Mouse (Mus musculus) forebrain, embryonic 15.5 days (tissue): Measurements from ENCODE around the gene Slc6a1. TPM values are rescaled to one million over a fixed set of nuclear protein-coding genes. Genes with fewer than 3 reads are reported as not detected.

Experiments
- ATAC-seq: fragments of 200-750 bp; cut with Nextera tagmentation; replicated peaks from 2 replicates; pipeline ENCODE4 v1.8.0; 2017; ENCODE audit warnings: mild to moderate bottlenecking, moderate TSS enrichment, moderate library complexity
- H3K27ac ChIP-seq: fragments of 300-500 bp; sonication (generic); replicated peaks from 2 replicates; pipeline ENCODE4 v1.5.1; 2015; ENCODE audit warnings: mild to moderate bottlenecking, inconsistent platforms
- H3K27me3 ChIP-seq: fragments of 300-500 bp; sonication (generic); 2 replicates; pipeline ENCODE4 v1.6.1; 2015; ENCODE audit warnings: inconsistent platforms
- H3K36me3 ChIP-seq: fragments of 300-500 bp; sonication (generic); 2 replicates; pipeline ENCODE4 v1.6.1; 2015; ENCODE audit warnings: mild to moderate bottlenecking, inconsistent platforms
- H3K4me1 ChIP-seq: fragments of 300-500 bp; sonication (generic); 2 replicates; pipeline ENCODE4 v1.6.1; 2015; ENCODE audit warnings: inconsistent platforms
- H3K4me2 ChIP-seq: fragments of 300-500 bp; sonication (generic); replicated peaks from 2 replicates; pipeline ENCODE4 v1.6.1; 2015; ENCODE audit warnings: mild to moderate bottlenecking, inconsistent platforms
- H3K4me3 ChIP-seq: fragments of 300-500 bp; sonication (generic); 2 replicates; pipeline ENCODE4 v1.5.1; 2015; ENCODE audit warnings: mild to moderate bottlenecking, inconsistent platforms
- H3K9ac ChIP-seq: fragments of 300-500 bp; sonication (generic); replicated peaks from 2 replicates; pipeline ENCODE4 v1.6.1; 2015; ENCODE audit warnings: mild to moderate bottlenecking, inconsistent platforms
- H3K9me3 ChIP-seq: fragments of 300-500 bp; sonication (generic); 2 replicates; pipeline ENCODE4 v1.6.1; 2016; ENCODE audit warnings: inconsistent platforms
- WGBS: fragments of 180-500 bp; shearing (Covaris S2); methylation state at CpG from one replicate; pipeline ENCODE4 v1.1.7; 2015; ENCODE audit warnings: mixed read lengths; 5-methylcytosine and 5-hydroxymethylcytosine counted together
- polyA plus RNA-seq: library from polyadenylated mRNA; unstranded; fragments of >200 nt; fragmentation: Nextera tagmentation; extraction: Ambion mirVana; gene quantifications from 2 replicates; pipeline ENCODE4 v1.2.1, GENCODE M21; 2015

The Slc6a1 gene
- polyA plus RNA-seq = 98.4 and 99.8 TPM in 2 replicates

DNA sequence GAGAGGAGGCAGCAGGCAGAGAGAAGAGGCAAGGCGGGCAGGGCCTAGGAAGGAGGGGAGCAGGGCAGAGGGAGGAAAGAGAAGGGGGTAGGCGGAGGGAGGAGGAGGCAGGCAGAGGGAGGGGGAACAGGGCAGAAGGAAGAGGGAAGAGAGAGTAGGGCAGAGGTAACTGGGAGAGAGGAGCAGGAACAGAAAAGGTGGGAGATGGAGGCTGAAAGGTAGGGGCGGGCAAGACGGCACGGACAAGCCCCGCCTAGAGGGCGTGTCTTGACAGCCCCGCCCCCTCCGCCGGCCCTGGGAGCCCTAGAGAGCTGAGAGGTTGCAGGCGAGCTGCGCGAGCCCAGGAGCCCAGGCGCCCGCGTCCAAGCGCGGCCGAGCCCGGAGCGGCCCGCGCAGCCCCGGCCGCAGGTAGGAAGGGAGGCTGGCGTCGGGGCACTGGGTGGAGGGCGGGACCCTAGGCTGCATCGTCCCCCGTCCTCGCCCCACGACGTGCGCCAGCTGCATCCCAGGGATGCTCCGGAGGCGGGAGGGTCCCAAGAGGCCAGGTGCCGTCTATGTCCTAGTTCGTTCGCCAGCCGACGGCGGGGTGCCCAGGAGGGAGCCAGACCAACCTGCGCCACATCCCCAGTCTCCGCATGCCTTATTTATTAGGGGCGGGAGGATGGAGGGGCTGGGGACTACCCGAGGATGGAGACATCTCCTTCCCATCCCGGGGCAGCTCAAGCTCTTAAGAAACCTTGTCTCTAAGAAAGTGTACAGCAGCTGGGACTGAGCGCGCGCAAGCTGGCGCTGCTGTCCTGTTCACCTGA is at the start of gene Slc6a1:
Slc6a1 (plus strand) TSS at position 167 of the 809 bp plus-strand sequence.
- peak within 1 kb of the TSS; percentile 70 for H3K9ac ChIP-seq
- H3K27ac ChIP-seq = peak within 1 kb of the TSS; percentile 83
- no peaks in the 10 kb centered on the region for H3K9me3 ChIP-seq
- ATAC-seq = peak; percentile 91
- peak within 1 kb of the TSS; percentile 59 for H3K4me3 ChIP-seq
- under 1% methylated on average over 50 of the region's 51 CpGs for WGBS
- H3K36me3 ChIP-seq = no peaks in the 10 kb centered on the region
- peak within 1 kb of the TSS; percentile 53 for H3K4me2 ChIP-seq
- no peaks in the 10 kb centered on the region for H3K27me3 ChIP-seq
- H3K4me1 ChIP-seq = peaks cover 41% of the 10 kb centered on the region

DNA sequence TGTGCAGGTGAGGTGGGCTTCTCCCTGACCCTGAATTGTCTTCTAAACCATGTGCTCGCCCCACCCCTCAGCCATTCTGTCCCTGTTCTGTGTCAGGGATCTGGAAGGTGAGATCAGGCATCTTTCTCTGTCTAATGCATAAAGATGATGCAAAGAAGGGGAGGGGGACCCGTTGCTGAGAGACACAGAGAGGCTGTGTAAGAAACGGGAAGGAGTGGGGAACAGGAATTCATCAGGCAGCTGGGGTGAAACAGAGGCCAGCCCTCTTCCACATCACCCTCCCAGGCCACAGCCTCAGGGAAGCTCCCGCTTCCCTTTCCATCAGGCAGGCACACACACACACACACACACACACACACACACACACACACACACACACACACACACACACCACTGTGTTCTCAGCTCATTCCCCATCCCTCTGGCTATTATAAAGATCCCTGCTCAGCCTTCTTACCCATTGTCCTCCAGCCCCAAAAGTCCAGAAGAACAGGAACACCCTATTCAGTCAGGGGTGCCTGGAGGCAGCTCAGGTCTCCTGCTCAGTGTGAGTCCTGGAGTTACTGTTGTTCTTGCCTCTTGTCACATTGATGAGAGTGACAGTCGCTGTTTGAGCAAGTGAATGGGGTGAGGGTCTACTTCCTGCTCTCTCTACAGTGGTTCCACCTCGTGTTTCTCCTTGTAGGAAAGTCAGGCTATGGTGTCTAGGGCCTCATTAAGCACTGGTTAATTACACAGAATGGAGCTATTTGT is 43.4 kb upstream of the Slc6a1 start:
- 17% methylated on average over 5 of the region's 6 CpGs for WGBS
- no peak overlapping the region for H3K4me3 ChIP-seq
- no peak overlapping the region for H3K9ac ChIP-seq
- peak; percentile 79 for ATAC-seq
- peak overlapping the region; percentile 73 for H3K27ac ChIP-seq
- no peaks in the 10 kb centered on the region for H3K27me3 ChIP-seq
- H3K36me3 ChIP-seq = no peaks in the 10 kb centered on the region
- H3K9me3 ChIP-seq = no peaks in the 10 kb centered on the region
- no peak overlapping the region for H3K4me2 ChIP-seq
- peaks cover 25% of the 10 kb centered on the region for H3K4me1 ChIP-seq

DNA sequence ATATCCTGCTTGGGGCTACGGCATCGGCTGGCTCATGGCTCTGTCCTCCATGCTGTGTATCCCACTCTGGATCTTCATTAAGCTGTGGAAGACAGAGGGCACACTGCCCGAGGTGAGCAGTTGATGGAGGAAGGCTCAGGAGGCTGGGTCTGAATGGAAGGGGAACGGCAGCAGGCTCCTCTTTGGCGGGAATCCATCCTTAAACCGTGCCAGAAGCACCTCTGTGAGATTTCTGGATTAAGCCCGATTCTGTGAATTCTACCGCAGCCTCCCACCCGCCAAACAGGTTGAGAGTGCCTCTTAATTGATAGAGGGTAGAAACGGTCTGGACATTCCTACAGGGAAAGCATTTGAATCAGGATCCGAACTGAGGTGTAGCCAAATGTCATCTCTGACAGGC is 36.8 kb upstream of the Slc6a1 start:
- H3K4me2 ChIP-seq = no peak overlapping the region
- no peak overlapping the region for H3K9ac ChIP-seq
- no peaks in the 10 kb centered on the region for H3K27me3 ChIP-seq
- peaks cover 7% of the 10 kb centered on the region; the same call in 1 of the 2 replicates for H3K4me1 ChIP-seq
- no peak overlapping the region for H3K4me3 ChIP-seq
- ATAC-seq = no peak
- no peaks in the 10 kb centered on the region for H3K36me3 ChIP-seq
- WGBS = 53% methylated on average over 11 of the region's 11 CpGs
- no peaks in the 10 kb centered on the region for H3K9me3 ChIP-seq
- H3K27ac ChIP-seq = no peak overlapping the region

DNA sequence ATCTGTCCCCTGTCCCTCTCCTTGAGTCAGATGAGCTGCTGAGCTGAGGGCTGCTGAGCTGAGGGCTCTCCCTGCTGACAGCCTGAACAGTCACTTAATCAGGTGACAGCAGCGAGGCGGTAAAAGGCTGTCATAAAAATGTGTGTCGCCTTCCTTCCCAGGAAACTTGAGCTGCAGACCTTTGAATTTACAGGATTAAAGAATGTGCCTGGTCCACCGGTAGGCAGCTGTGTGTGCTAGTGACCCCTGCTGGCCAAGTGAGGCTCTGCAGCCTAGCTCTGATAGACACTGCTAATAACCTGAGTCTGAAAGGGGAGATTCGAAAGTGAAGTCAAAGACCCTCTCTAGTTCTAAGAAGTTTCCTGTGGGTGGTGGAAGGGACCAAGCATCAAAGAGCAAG is 32.1 kb upstream of the Slc6a1 start:
- Histone ChIP-seq H3K27ac (peak overlapping the region; percentile 55; the same call in 1 of the 2 replicates), H3K9ac (no peak overlapping the region), H3K4me2 (no peak overlapping the region), H3K4me1 (peaks cover 7% of the 10 kb centered on the region; the same call in 1 of the 2 replicates), H3K36me3 (no peaks in the 10 kb centered on the region), H3K9me3 (no peaks in the 10 kb centered on the region), H3K27me3 (no peaks in the 10 kb centered on the region), H3K4me3 (no peak overlapping the region)
- ATAC-seq = peak; percentile 47
- under 1% methylated on average over 5 of the region's 5 CpGs for WGBS

DNA sequence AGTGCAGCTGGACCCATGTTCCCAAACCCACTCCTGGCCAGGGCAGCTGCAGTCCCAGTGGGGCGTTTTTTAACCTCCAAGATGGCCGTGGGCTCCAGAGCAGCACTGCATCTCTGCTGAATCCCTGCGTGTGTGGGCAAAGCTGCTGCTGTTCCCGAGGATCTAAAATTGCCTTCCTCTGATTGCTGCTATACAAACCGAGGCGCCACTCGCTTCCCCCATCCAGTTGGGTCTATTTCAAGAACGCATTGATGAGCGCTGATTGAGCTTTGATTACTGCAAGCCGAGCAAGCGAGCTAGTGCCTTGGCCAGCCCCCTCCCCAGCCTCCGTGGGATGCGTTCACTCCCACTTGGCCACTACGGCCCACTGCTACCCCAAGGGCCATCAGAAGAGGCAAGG is 27.5 kb upstream of the Slc6a1 start:
- peak overlapping the region; percentile 74 for H3K27ac ChIP-seq

DNA sequence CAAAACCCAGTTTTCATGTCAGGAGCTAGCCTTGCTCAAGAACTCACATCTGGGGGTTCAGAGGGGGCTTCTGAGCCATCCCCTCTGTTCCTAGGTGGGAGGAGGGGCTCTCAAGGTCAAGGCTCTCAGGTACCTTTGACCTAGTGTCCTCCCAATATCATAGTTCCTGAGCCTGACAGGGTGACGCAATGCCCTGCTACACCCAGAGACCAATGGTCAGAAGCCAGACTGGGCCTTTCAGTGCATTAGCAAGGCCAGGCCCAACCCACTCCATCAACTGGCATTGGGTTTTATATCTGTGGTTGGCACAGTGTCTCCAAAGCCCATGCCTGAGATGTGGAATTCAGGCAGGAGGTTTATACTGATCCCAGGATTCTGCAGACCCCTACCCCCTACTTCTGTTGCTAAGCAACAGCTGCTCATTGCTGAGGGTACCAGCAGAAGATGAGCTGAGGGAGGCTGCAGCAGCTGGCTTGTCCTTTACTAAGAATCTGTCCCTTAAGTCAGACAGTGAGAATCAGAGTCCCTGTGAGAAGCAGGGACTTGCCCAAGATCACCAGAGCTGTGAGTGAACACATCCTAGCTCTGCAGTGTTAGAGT is 24.6 kb upstream of the Slc6a1 start:
- H3K4me1 ChIP-seq = peaks cover 35% of the 10 kb centered on the region
- ATAC-seq = peak; percentile 55
- H3K9me3 ChIP-seq = no peaks in the 10 kb centered on the region
- no peak overlapping the region for H3K4me3 ChIP-seq
- H3K4me2 ChIP-seq = no peak overlapping the region
- no peaks in the 10 kb centered on the region for H3K36me3 ChIP-seq
- 83% methylated on average over 1 of the region's 1 CpGs for WGBS
- H3K27ac ChIP-seq = peak overlapping the region; percentile 70
- H3K27me3 ChIP-seq = no peaks in the 10 kb centered on the region
- H3K9ac ChIP-seq = no peak overlapping the region; the same call in 1 of the 2 replicates

More for the DNA sequence above, 27.5 kb upstream of the Slc6a1 start:
- WGBS = 62% methylated on average over 14 of the region's 14 CpGs
- no peaks in the 10 kb centered on the region for H3K9me3 ChIP-seq
- no peak overlapping the region for H3K4me3 ChIP-seq
- no peak overlapping the region for H3K9ac ChIP-seq
- no peak overlapping the region for H3K4me2 ChIP-seq
- peaks cover 32% of the 10 kb centered on the region for H3K4me1 ChIP-seq
- no peaks in the 10 kb centered on the region for H3K27me3 ChIP-seq
- H3K36me3 ChIP-seq = no peaks in the 10 kb centered on the region
- no peak for ATAC-seq

DNA sequence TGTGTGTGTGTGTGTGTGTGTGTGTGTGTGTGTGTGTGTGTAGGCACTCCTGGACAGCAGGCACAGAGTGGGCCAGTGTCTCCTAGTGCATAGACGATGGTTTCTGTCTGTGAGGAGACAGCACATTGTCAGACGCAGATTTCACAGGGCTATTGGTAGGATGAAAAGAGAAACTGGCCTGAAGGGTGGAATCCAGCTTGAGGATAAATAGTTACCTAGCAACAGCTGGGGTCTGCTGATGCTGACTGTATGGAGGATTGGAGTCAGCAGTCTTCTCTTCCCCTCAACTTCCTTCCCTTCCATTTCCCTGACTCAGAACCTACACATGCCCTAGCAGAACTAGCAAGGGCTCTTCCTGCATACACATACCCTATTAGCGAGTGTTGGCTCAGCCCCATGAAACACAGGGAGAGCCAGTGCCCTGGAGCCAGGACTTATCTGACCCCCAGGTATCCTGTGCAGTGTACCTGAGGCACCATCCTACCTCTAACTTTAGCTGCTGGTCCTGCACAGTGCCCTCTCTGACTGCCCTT is 23.7 kb upstream of the Slc6a1 start:
- Histone ChIP-seq H3K4me1 (peaks cover 36% of the 10 kb centered on the region), H3K4me2 (no peak overlapping the region), H3K9me3 (no peaks in the 10 kb centered on the region), H3K36me3 (no peaks in the 10 kb centered on the region), H3K4me3 (no peak overlapping the region), H3K27me3 (no peaks in the 10 kb centered on the region), H3K27ac (peak overlapping the region; percentile 70), H3K9ac (no peak overlapping the region)
- ATAC-seq = no peak
- 24% methylated on average over 3 of the region's 3 CpGs for WGBS

DNA sequence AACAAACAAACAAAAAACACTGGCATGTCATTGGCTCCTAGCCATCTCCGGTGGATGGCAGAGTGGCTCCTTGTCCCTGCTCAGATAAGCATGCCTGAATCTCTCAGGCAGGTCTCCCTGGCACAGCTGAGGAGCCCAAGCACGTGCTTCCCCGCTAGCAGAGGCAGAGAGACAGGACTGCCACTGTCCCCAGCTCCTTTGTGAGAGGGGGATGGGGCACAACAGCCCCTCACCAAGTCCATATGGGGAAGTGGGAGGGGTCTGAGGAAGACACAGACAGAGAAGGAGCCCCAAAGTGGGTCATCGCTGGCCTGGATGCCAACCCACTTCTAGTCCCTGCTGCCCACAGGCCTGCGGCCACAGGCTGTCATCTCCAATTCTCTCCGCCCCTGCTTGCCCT is 20.8 kb upstream of the Slc6a1 start:
- 0 out of 2 replicates have a peak, but pooled peaks have one; percentile 17 for ATAC-seq
- 38% methylated on average over 6 of the region's 6 CpGs for WGBS
- Histone ChIP-seq H3K4me2 (no peak overlapping the region), H3K9ac (no peak overlapping the region), H3K27ac (peak overlapping the region; percentile 13; the same call in 1 of the 2 replicates), H3K9me3 (no peaks in the 10 kb centered on the region), H3K4me1 (peaks cover 48% of the 10 kb centered on the region), H3K36me3 (no peaks in the 10 kb centered on the region), H3K4me3 (no peak overlapping the region), H3K27me3 (no peaks in the 10 kb centered on the region)

DNA sequence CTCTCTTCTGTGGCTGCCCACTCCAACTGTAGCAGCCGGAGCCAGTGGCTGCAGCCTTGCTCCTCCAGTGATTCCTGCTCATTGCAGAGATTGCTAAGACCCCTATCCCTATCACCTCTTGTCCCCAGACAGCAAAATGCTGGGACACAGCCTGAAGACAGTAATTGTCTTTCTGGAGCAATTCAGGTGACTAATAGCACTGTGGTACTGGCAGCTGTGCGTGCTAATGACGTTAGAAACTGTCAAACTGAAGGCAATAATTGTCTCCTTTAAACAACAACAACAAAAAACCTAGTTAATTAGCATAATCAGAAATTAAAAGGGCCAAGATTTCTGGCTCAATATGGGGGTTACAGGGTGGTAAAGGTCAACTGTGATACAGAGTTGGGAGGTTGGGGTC is 18.4 kb upstream of the Slc6a1 start:
- H3K27me3 ChIP-seq = no peaks in the 10 kb centered on the region
- H3K9ac ChIP-seq = no peak overlapping the region
- no peaks in the 10 kb centered on the region for H3K9me3 ChIP-seq
- H3K27ac ChIP-seq = peak overlapping the region; percentile 78
- no peak overlapping the region for H3K4me2 ChIP-seq
- WGBS = 14% methylated on average over 3 of the region's 3 CpGs
- H3K4me3 ChIP-seq = no peak overlapping the region
- no peaks in the 10 kb centered on the region for H3K36me3 ChIP-seq
- no peak for ATAC-seq
- peaks cover 28% of the 10 kb centered on the region for H3K4me1 ChIP-seq

DNA sequence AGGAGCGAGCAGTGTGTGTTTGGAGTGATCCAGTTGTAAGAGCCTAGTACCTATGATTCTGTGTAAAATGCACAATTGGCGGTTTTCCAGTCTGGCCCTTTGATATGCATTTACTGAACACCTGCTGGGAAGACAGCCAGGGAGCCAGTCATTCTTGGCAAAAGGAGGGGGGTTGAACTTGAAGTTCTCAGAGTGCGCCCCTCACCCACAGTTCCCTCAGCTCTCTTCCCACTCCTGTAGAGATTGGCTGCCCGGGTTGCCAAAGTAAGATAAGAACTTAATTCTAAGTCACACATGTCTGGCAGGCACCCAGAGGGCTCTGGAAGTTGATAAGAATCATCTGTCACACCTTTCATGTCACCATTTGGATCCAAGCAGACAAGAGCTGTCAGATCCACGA is 18.0 kb upstream of the Slc6a1 start:
- Histone ChIP-seq H3K4me3 (no peak overlapping the region), H3K27me3 (no peaks in the 10 kb centered on the region), H3K4me1 (peaks cover 25% of the 10 kb centered on the region), H3K9ac (no peak overlapping the region), H3K9me3 (no peaks in the 10 kb centered on the region), H3K36me3 (no peaks in the 10 kb centered on the region), H3K27ac (peak overlapping the region; percentile 78), H3K4me2 (no peak overlapping the region)
- 19% methylated on average over 5 of the region's 5 CpGs for WGBS
- ATAC-seq = 0 out of 2 replicates have a peak, but pooled peaks have one; percentile 33

DNA sequence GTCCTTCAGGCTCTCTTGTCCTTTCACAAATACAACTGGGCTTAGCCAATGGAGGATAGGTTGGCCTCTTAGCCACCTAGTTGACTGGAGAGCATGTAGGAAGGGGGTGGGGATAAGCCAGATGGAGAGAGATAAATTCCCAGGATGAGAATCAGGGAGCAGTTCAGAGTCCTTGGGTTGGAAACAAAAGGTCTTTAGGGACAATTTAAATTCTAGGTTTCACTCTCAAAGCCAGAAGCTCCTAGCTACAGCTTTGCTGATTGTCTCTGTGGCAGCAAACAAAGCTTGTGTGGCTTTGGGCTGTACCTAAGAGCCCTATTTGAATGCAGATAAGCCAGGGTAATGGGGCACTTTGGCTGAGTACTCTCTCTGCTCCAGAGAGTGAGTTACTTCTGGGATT is 16.2 kb upstream of the Slc6a1 start:
- no peaks in the 10 kb centered on the region for H3K36me3 ChIP-seq
- H3K4me3 ChIP-seq = no peak overlapping the region
- ATAC-seq = no peak

DNA sequence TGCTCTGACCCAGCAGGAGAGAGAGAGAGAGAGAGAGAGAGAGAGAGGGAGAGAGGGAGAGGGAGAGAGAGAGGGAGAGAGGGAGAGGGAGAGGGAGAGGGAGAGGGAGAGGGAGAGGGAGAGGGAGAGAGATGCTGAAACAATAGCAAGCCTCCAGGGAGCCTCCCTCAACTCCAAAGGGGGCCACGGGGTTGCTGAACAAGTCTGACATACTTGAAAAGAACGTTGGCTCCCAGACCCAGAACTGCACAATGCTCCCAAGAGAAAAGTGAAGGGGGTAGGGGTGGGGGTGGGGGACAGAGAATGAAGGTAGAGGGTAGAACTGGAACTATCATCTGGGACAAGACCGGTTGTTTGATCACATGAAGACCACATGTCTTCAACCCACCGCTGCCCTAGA is 14.5 kb upstream of the Slc6a1 start:
- WGBS = 30% methylated on average over 4 of the region's 4 CpGs
- no peaks in the 10 kb centered on the region for H3K27me3 ChIP-seq
- no peak overlapping the region for H3K4me3 ChIP-seq
- no peak overlapping the region for H3K4me2 ChIP-seq
- H3K4me1 ChIP-seq = peaks cover 27% of the 10 kb centered on the region
- H3K36me3 ChIP-seq = no peaks in the 10 kb centered on the region
- no peak for ATAC-seq
- no peak overlapping the region for H3K9ac ChIP-seq
- H3K9me3 ChIP-seq = no peaks in the 10 kb centered on the region
- H3K27ac ChIP-seq = no peak overlapping the region

More for the DNA sequence above, 16.2 kb upstream of the Slc6a1 start:
- Histone ChIP-seq H3K27me3 (no peaks in the 10 kb centered on the region), H3K27ac (no peak overlapping the region), H3K4me2 (no peak overlapping the region), H3K9me3 (no peaks in the 10 kb centered on the region), H3K9ac (no peak overlapping the region), H3K4me1 (peaks cover 25% of the 10 kb centered on the region)
